Mouse (Mus musculus): ENCODE results near the gene Tm9sf4. TPM values are rescaled to one million over a fixed set of nuclear protein-coding genes. Genes with fewer than 3 reads are reported as not detected.

Gene Tm9sf4
- polyA plus RNA-seq, 1 experiment from 2014 or later: 68.1 TPM

DNA sequence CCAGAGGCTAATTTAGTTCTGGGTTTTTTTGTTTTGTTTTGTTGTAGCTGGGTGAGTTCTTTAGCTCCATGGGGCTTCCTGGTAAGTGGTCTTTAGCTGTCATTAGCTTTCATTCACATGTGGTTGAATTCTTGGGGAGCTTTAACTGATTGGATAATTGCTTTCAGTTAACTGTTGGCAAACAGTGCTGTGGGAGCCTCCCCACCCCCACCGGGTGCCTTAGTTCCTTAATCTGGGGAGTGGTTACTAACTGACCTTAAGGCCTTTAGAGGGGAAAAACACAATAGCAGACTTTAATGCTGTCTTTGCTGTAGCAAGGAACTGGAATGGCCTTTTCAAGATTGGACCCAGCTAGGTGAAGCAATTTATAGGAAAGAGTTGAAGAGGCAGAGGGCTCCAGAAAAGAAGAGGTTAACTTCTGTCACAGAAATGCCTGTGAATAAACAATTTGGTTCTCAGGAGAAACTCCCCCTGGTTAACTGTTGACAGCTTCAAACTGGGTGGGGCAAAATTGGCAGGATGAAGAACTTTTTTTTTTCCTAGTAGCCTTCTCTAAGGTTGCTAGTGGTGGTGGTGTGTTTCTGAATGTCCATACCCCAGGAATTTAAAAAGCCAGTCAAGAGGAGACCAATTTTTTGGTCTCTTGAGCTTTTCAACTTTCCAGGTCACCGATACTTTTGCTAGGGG lies 7.2 kb downstream of the Tm9sf4 start:
- 18% methylated on average over 2 of the region's 2 CpGs for WGBS
- no peaks in the 10 kb centered on the region for H3K27me3 ChIP-seq (ENCODE audit: insufficient read depth, low read length)

DNA sequence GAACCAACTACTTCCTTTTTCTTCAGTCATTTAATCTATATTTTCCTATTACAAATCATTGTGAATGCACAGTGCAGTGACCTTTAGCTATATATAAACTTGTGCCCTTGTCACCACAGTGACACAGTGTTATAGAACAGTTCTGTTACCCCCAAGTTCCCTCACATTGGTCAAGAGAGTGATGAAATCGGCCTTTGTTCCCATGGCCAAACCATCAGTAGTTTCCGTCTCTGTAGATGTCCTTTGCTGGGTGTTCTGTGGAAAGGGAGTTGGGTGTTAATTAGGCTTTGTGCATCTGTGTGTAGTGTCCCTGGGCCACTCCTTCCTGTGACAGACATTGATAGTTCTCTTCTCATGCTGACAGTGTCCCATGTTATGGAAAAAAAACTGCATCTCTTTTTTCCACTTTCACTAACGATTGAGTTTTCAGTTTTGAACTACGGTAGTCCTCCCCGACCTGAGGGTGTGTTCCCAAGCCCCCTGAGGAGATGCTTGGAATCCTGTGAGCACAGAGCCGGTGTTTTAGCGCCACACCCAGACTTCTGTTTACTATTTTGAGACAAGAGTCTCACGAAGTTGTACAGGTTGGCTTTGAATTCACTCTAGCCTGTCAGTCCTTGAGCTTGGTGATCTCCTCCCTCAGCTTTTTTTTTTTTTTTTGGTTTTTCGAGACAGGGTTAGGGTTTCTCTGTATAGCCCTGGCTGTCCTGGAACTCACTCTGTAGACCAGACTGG lies 9.6 kb downstream of the Tm9sf4 start:
- ATAC-seq (replicated peaks; ENCODE audit: low FRiP score, low read depth): no peak
- no peaks in the 10 kb centered on the region for H3K9me3 ChIP-seq (replicated peaks; ENCODE audit: low read length)
- H3K4me2 ChIP-seq (ENCODE audit: low read length): no peak overlapping the region
- no peak overlapping the region for H3K4me3 ChIP-seq (replicated peaks; ENCODE audit: low read depth, low read length)
- no peak overlapping the region for H3K27ac ChIP-seq
- peaks cover 15% of the 10 kb centered on the region for H3K4me1 ChIP-seq (replicated peaks; ENCODE audit: insufficient read depth, low read length)
- H3K27me3 ChIP-seq (ENCODE audit: insufficient read depth, low read length): no peaks in the 10 kb centered on the region
- no peak for DNase-seq (ENCODE audit: low spot score)
- TF ChIP-seq CTCF (IDR thresholded peaks at IDR 0.05; ENCODE audit: low read depth): no peak
- H3K9ac ChIP-seq (ENCODE audit: low read depth, low read length): no peak overlapping the region
- WGBS: 88% methylated on average over 9 of the region's 9 CpGs
- H3K36me3 ChIP-seq (ENCODE audit: insufficient read depth, low read length): no peaks in the 10 kb centered on the region

More for the DNA sequence above, 7.2 kb downstream of the Tm9sf4 start:
- H3K36me3 ChIP-seq (ENCODE audit: insufficient read depth, low read length): no peaks in the 10 kb centered on the region
- H3K4me3 ChIP-seq (replicated peaks; ENCODE audit: low read depth, low read length): no peak overlapping the region
- ATAC-seq (replicated peaks; ENCODE audit: low FRiP score, low read depth) (no peak), DNase-seq (ENCODE audit: low spot score) (peak; percentile 11)
- no peak overlapping the region for H3K4me2 ChIP-seq (ENCODE audit: low read length)
- H3K9ac ChIP-seq (ENCODE audit: low read depth, low read length): no peak overlapping the region
- H3K4me1 ChIP-seq (replicated peaks; ENCODE audit: insufficient read depth, low read length): peaks cover 15% of the 10 kb centered on the region
- no peaks in the 10 kb centered on the region for H3K9me3 ChIP-seq (replicated peaks; ENCODE audit: low read length)
- TF ChIP-seq CTCF (IDR thresholded peaks at IDR 0.05; ENCODE audit: low read depth): no peak
- H3K27ac ChIP-seq: no peak overlapping the region; the same call in 1 of the 2 replicates

DNA sequence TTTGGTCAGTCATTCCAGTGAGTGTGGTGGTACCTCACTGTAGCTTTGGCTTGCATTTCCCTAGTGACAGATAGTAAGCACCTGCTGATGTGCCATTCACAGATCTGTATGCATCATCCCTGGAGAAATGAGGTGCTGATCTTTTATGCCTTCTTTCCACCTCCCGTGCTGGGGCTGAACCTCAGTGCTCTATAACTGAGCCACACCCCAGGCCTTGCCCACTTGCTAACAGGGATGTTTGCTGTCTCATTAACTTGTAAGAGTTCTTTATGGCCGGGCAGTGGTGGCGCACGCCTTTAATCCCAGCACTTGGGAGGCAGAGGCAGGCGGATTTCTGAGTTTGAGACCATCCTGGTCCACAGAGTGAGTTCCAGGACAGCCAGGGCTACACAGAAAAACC lies 10.9 kb downstream of the Tm9sf4 start:
- no peak for TF ChIP-seq CTCF (IDR thresholded peaks at IDR 0.05; ENCODE audit: low read depth)
- no peak for DNase-seq (ENCODE audit: low spot score)
- Histone ChIP-seq H3K9me3 (replicated peaks; ENCODE audit: low read length) (no peaks in the 10 kb centered on the region), H3K4me3 (replicated peaks; ENCODE audit: low read depth, low read length) (no peak overlapping the region), H3K4me1 (replicated peaks; ENCODE audit: insufficient read depth, low read length) (peaks cover 15% of the 10 kb centered on the region), H3K36me3 (ENCODE audit: insufficient read depth, low read length) (no peaks in the 10 kb centered on the region), H3K9ac (ENCODE audit: low read depth, low read length) (no peak overlapping the region), H3K4me2 (ENCODE audit: low read length) (no peak overlapping the region), H3K27me3 (ENCODE audit: insufficient read depth, low read length) (no peaks in the 10 kb centered on the region), H3K27ac (no peak overlapping the region)
- 88% methylated on average over 5 of the region's 5 CpGs for WGBS
- ATAC-seq (replicated peaks; ENCODE audit: low FRiP score, low read depth): no peak

DNA sequence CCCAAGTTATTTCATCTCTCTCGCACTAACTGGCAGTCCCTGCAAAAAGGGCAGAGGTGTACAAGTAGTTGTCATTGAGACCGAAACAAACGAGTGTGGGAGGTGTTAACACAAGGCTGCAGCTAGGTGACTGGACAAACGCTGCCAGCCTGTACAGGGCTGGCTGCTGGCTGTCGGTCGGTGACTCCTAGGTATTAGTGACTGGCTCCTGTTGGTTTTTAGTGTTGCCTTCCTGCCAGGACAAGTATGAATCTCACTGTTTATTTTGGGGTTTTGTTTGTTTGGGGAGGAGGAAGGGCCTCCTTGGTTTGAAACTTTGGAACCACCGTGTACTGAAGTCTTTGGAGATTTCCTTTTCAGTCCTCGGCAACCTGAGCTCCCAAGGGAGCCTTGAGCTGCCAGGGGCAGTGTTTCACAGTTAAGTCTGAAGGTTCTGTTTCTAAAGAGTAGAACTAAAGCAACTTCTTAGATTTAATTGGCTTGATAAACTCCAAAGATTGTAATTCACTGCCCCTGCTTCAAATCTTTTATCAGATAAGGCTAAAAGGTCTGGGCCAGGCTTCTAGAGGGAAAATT lies 15.0 kb downstream of the Tm9sf4 start:
- no peaks in the 10 kb centered on the region for H3K4me1 ChIP-seq (replicated peaks; ENCODE audit: insufficient read depth, low read length)
- ATAC-seq (replicated peaks; ENCODE audit: low FRiP score, low read depth): no peak
- peaks cover 7% of the 10 kb centered on the region for H3K36me3 ChIP-seq (ENCODE audit: insufficient read depth, low read length)
- no peak overlapping the region for H3K27ac ChIP-seq
- H3K4me3 ChIP-seq (replicated peaks; ENCODE audit: low read depth, low read length): no peak overlapping the region
- H3K9me3 ChIP-seq (replicated peaks; ENCODE audit: low read length): no peaks in the 10 kb centered on the region
- H3K4me2 ChIP-seq (ENCODE audit: low read length): no peak overlapping the region
- no peak for TF ChIP-seq CTCF (IDR thresholded peaks at IDR 0.05; ENCODE audit: low read depth)
- H3K27me3 ChIP-seq (ENCODE audit: insufficient read depth, low read length): no peaks in the 10 kb centered on the region
- 23% methylated on average over 8 of the region's 8 CpGs for WGBS
- DNase-seq (ENCODE audit: low spot score): peak; percentile 15
- no peak overlapping the region for H3K9ac ChIP-seq (ENCODE audit: low read depth, low read length)

DNA sequence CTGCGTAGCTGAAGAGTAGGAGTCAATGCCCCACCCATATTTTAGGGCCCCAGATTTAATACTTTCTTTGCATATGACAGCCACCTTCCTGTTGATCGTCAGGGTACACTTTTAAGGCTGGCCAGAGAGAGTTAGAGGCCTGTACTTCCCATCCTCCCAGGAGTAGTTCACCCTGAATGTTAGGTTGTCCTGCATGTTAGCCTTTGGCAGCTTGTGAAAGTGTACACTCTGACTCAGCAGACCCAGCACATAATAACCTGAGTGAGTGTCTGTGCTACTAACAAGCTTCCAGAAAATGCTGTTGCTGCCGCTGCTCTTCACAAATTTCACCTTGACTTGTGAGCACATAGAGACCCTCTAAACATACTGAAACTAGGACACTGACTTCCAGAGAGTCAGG lies 16.1 kb downstream of the Tm9sf4 start:
- WGBS: 80% methylated on average over 3 of the region's 3 CpGs
- DNase-seq (ENCODE audit: low spot score) (no peak), ATAC-seq (replicated peaks; ENCODE audit: low FRiP score, low read depth) (no peak)
- H3K9ac ChIP-seq (ENCODE audit: low read depth, low read length): no peak overlapping the region
- H3K9me3 ChIP-seq (replicated peaks; ENCODE audit: low read length): no peaks in the 10 kb centered on the region
- no peak overlapping the region for H3K4me3 ChIP-seq (replicated peaks; ENCODE audit: low read depth, low read length)
- H3K36me3 ChIP-seq (ENCODE audit: insufficient read depth, low read length): peaks cover 9% of the 10 kb centered on the region
- no peaks in the 10 kb centered on the region for H3K4me1 ChIP-seq (replicated peaks; ENCODE audit: insufficient read depth, low read length)
- H3K27ac ChIP-seq: no peak overlapping the region
- TF ChIP-seq CTCF (IDR thresholded peaks at IDR 0.05; ENCODE audit: low read depth): no peak
- no peak overlapping the region for H3K4me2 ChIP-seq (ENCODE audit: low read length)
- no peaks in the 10 kb centered on the region for H3K27me3 ChIP-seq (ENCODE audit: insufficient read depth, low read length)

DNA sequence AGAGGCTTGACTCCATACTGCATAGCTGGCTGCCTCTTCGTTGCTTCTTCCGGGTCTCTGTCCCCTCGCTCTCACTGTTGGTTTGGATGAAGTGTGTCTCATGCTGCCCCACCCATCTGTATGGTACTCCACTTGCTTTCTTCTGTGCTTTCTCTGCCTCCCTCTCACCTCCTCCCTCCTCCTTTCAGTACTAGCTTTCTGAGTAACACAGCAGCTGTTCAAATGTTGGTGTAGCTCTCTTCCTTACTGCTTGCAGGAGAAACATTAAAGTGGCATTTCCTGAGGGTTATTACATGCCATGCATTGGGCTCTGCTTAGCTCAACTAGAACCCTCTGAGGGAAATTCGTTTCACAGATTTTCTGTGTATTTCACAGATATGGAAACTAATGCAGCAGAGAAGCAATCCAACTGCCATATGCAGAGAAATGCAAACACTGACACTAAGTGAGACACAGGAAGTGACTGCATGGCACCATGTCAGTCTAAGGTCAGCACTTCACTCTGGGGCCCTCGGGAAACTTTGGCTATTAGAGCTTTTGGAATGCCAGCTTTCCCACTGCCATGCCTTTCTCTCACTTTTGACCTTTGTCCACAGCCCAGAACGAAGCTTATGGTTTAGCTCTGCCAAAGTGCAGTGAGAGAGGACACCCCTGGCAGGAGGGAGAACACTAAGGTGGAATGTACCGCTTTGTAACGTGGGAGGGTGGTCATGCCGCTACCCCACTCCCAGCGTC lies 18.2 kb downstream of the Tm9sf4 start:
- H3K9ac ChIP-seq (ENCODE audit: low read depth, low read length): no peak overlapping the region
- H3K4me1 ChIP-seq (replicated peaks; ENCODE audit: insufficient read depth, low read length): no peaks in the 10 kb centered on the region
- ATAC-seq (replicated peaks; ENCODE audit: low FRiP score, low read depth) (no peak), DNase-seq (ENCODE audit: low spot score) (no peak)
- WGBS: 68% methylated on average over 10 of the region's 10 CpGs
- H3K4me2 ChIP-seq (ENCODE audit: low read length): no peak overlapping the region
- H3K27me3 ChIP-seq (ENCODE audit: insufficient read depth, low read length): no peaks in the 10 kb centered on the region
- no peak overlapping the region for H3K4me3 ChIP-seq (replicated peaks; ENCODE audit: low read depth, low read length)
- peak overlapping the region; percentile 1; the same call in 1 of the 2 replicates for H3K27ac ChIP-seq
- peaks cover 20% of the 10 kb centered on the region for H3K36me3 ChIP-seq (ENCODE audit: insufficient read depth, low read length)
- H3K9me3 ChIP-seq (replicated peaks; ENCODE audit: low read length): no peaks in the 10 kb centered on the region
- TF ChIP-seq CTCF (IDR thresholded peaks at IDR 0.05; ENCODE audit: low read depth): no peak

Data from kidney, postnatal 0 days (tissue).